Mouse (Mus musculus) erythroid progenitor cell, adult 5-6 weeks (primary cell): Measurements from ENCODE around the gene Gm10642. TPM values are rescaled to one million over a fixed set of nuclear protein-coding genes. Genes with fewer than 3 reads are reported as not detected.
A peak's percentile ranks its signal among the peaks of the same experiment; 100 is the strongest.

Experiments
- ATAC-seq: replicated peaks from 2 replicates; pipeline ENCODE4 v1.8.0; 2016; ENCODE audit warnings: moderate number of reproducible peaks, mild to moderate bottlenecking, moderate TSS enrichment, inconsistent platforms; ENCODE audit not compliant: poor library complexity, low FRiP score, severe bottlenecking
- total RNA-seq, 2 experiments: library from RNA; stranded (forward) in 1 of 2; stranded (reverse) in 1 of 2; fragments of 150-400 nt in 1 of 2; fragments of 186-747, 209-891 nt in 1 of 2; gene quantifications; 2 replicates each; pipeline versions ENCODE4 v1.2.3 to v1.2.4; 2015 to 2017; ENCODE audit warnings: low replicate concordance in 2 of 2

The Gm10642 gene
- 1.8 and 5.4 TPM in 2 replicates for total RNA-seq (2015; ENCODE audit: low replicate concordance)
- total RNA-seq (2017; ENCODE audit: low replicate concordance) = 4.1 and 16.4 TPM in 2 replicates

GRCm38 (mm10) chr9:70656130-70657007 lies at the start of gene Gm10642:
Gene Gm10642, plus strand, starts transcription at chr9:70656251.
- peak; percentile 64 for ATAC-seq

GRCm38 (mm10) chr9:70611026-70611673 lies 44.9 kb upstream of the Gm10642 start:
- no peak for ATAC-seq

GRCm38 (mm10) chr9:70629711-70630110 lies 26.3 kb upstream of the Gm10642 start:
- ATAC-seq = no peak

GRCm38 (mm10) chr9:70631665-70632064 lies 24.4 kb upstream of the Gm10642 start:
- ATAC-seq = no peak

- ATAC-seq = no peak
Measured at GRCm38 (mm10) chr9:70636748-70637147, 19.3 kb upstream of the Gm10642 start.

GRCm38 (mm10) chr9:70650260-70650659 lies 5.8 kb upstream of the Gm10642 start:
- no peak for ATAC-seq

GRCm38 (mm10) chr9:70650994-70651393 lies 5.1 kb upstream of the Gm10642 start:
- no peak for ATAC-seq

GRCm38 (mm10) chr9:70652221-70652620 lies 3.8 kb upstream of the Gm10642 start:
- no peak for ATAC-seq

- no peak for ATAC-seq
Measured at GRCm38 (mm10) chr9:70653875-70654274, 2.2 kb upstream of the Gm10642 start.

- no peak for ATAC-seq
Measured at GRCm38 (mm10) chr9:70654496-70654895, 1.6 kb upstream of the Gm10642 start.

GRCm38 (mm10) chr9:70655764-70656129 lies 304 bp upstream of the Gm10642 start:
- no peak for ATAC-seq

- ATAC-seq = peak; percentile 88
Measured at GRCm38 (mm10) chr9:70657013-70657967, 1.2 kb downstream of the Gm10642 start, which contains the start of gene Mindy2. Gene Mindy2, minus strand, starts transcription at chr9:70657174.

GRCm38 (mm10) chr9:70658266-70658665 lies 2.2 kb downstream of the Gm10642 start:
- ATAC-seq = no peak

GRCm38 (mm10) chr9:70664847-70665246 lies 8.8 kb downstream of the Gm10642 start:
- ATAC-seq = no peak

GRCm38 (mm10) chr9:70665372-70666145 lies 9.5 kb downstream of the Gm10642 start:
- ATAC-seq = no peak

- no peak for ATAC-seq
Measured at GRCm38 (mm10) chr9:70666811-70667210, 10.8 kb downstream of the Gm10642 start.

GRCm38 (mm10) chr9:70668048-70668447 lies 12.0 kb downstream of the Gm10642 start:
- ATAC-seq = no peak

GRCm38 (mm10) chr9:70669197-70669596 lies 13.1 kb downstream of the Gm10642 start:
- ATAC-seq = peak; percentile 83

- ATAC-seq = peak; percentile 80
Measured at GRCm38 (mm10) chr9:70670381-70670780, 14.3 kb downstream of the Gm10642 start.
